Mouse (Mus musculus) neural tube, postnatal 0 days (tissue): ENCODE data around the gene Fcrl6. TPM values are rescaled to one million over a fixed set of nuclear protein-coding genes. Genes with fewer than 3 reads are reported as not detected.

Source experiments
- polyA plus RNA-seq: library from polyadenylated mRNA; unstranded; fragments of >200 nt; fragmentation: Nextera tagmentation; extraction: Ambion mirVana; gene quantifications from 2 replicates; pipeline ENCODE4 v1.2.1, GENCODE M21; 2015

Fcrl6 gene
- polyA plus RNA-seq = 0.23 TPM in 1 of 2 replicates, not detected in the other

DNA sequence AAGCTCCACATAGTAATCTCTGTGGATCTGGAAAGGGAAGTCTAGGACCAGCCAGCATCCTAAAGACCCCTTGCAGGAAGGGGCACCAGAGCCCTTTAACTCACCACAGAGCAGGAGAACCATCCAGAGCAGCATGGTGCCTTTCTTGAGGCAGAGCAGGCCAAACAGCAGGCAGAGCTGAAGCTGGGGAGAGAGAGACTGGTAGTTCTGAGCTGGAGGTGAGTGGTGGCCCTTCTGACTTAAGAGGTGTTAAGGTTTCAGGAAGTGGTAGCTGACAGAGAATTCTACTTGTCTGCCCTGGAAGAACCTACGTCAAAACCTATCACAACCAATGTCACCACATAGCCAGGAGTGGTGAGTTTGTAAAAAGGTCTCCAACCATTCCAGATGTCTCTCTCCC, at the start of gene Fcrl6:
Fcrl6 (minus strand) TSS at position 226 of the 400 bp plus-strand sequence.

DNA sequence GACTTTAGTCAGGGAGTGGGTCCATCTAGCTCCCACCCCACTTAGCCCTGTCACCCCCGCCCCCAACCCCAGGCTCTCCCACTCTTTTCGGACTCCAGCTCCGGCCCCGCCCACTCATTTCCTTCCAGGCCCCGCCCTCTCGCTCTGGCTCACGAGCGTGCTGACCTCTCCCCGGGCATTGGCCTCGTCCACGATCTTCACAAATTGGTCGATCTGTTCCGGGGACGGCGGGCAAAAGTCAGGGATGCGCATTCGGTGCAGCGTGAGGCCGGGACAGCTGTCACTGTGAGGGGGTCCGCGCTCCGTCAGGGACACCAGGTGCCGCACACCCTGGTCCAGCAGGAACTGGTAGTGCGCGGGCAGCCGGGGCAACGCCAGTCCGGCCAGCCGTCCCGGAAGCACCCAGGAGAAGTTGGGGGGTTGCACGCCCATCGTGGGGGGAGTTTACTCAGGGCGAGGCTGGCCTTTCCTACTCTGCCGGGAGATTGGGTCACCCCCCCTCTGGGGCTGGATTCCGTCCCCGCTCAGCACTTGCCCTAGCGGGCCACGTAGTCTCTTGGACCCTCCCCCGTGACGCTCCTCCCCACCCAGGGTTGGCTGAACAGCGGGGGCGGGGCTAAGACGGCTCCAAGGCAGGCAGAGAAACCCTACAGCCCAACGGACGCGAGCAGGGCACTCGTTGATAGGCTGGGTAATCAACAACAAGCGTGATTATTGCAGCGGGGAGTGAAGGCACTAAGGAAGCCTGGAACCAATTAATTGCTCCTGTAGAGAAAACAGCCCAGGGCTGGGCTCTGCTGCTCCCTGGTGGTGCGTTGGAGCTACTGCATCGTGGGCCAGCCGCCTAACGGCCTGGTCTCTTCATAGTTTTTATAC, 30.3 kb upstream of the Fcrl6 start, which contains the start of gene Dusp23:
Dusp23 (minus strand) TSS at position 512 of the 876 bp plus-strand sequence.

DNA sequence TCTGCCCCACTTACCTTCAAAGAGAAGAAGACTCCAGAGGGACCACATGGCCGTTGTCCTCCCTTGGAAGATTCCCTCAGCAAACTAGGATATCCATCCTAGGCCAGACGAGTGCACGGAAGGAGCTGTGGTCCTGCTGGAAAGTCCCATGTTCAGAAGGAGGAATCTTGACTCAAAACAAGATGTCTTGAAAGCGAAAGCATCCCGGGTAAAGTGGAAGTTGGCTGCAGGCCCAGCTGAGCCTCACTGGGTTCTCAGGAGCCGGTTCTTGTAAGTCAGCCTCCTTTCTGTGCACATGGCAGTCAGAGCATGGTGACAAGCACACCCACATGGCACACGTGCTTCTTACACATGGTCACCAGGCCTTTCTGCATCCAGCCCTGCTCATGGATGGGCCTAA, 12.0 kb downstream of the Fcrl6 start, which contains the start of gene Slamf8:
Slamf8 (minus strand) TSS at position 184 of the 400 bp plus-strand sequence.

DNA sequence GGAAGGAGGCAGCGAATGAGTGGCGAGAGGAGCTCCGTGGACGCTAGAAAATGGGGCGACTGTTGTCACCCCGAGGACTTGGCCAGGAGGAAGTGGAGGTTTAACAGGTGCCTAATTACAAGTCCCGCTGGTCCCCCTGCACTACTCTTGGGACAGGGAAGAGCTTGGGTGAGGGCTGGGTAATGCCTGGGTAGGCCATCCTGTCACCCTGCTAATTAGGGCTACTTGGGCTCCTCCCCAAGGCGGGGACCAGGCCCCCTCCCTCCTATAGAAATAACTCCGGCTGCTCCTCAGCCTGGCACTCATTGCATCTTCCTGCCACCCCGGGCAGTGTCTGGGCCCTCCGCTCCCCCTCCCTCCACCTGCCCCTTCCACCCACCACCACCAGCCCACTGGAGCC, 46.7 kb downstream of the Fcrl6 start, which contains the start of gene Vsig8:
Vsig8 (plus strand) TSS at position 301 of the 400 bp plus-strand sequence.

Other genes with a start within 250 kb of the Fcrl6 start
- gene Pigm, start 226.0 kb downstream of the Fcrl6 start, polyA plus RNA-seq = 3.2 and 3.4 TPM in 2 replicates
- 0.53 and 0.75 TPM in 2 replicates for gene Slamf9, start 127.2 kb downstream of the Fcrl6 start, polyA plus RNA-seq
- gene Igsf9, start 120.8 kb downstream of the Fcrl6 start, polyA plus RNA-seq = 10.1 and 13.0 TPM in 2 replicates
- gene Tagln2, start 102.5 kb downstream of the Fcrl6 start, polyA plus RNA-seq = 120 and 130 TPM in 2 replicates
- gene Cfap45, start 81.8 kb downstream of the Fcrl6 start, polyA plus RNA-seq = 3.4 and 4.2 TPM in 2 replicates
- 3.5 and 4.2 TPM in 2 replicates for gene Vsig8, start 46.6 kb downstream of the Fcrl6 start, polyA plus RNA-seq
- 0.12 TPM in 1 of 2 replicates, not detected in the other for gene Slamf8, start 12.0 kb downstream of the Fcrl6 start, polyA plus RNA-seq
- gene Dusp23, start 30.4 kb upstream of the Fcrl6 start, polyA plus RNA-seq = 15.4 and 16.2 TPM in 2 replicates
- 0.28 and 0.39 TPM in 2 replicates for gene Crp, start 95.5 kb upstream of the Fcrl6 start, polyA plus RNA-seq